Mouse (Mus musculus): ENCODE results near the gene Lamb1.

DNA sequence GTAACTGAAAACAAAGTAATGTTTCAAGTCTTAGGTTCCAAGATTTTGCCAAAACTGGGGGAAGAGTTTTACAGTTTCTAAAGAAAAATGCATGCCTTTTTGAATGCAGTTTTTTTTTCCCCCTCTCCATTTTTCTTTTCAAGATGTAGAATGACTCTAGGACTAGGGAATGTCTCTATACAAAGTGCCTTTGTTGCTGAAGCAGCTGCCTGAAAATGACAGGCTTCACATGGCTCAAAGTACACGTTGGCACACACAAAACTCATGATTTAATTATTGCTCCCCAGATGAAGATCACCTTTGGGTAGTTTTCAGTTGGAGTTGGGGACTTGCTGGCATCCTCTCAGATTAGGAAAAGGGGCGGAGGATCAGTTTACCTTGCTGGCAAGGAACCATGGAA lies 7.8 kb downstream of the Lamb1 start:
- no peak for TF ChIP-seq CTCF (IDR thresholded peaks at IDR 0.05; ENCODE audit: borderline replicate concordance, insufficient read depth, low read length)
- no peak for TF ChIP-seq POLR2A (IDR thresholded peaks at IDR 0.05; ENCODE audit: low read depth, low read length)

Measured in embryonic fibroblast, embryonic 13.5 days (primary cell).